In genomic region chr17:66578007-66578406, GRCm38 (mm10) we compare ENCODE assay signal across 9 mouse cellular contexts. TPM values are rescaled to one million over a fixed set of nuclear protein-coding genes. Genes with fewer than 3 reads are reported as not detected.
DNase-seq lines count a peak whose midpoint lies in the region; ATAC-seq lines count a peak whose summit lies in the region.
"Had no signal": no experiment of that assay in that cellular context is flagged by ENCODE, and none has a peak within 500 bp of the region (broad histone marks: within the 10 kb centered on the region; RNA-seq: fewer than 3 reads in every experiment).

No protein-coding gene starts in this region.

- no peaks in the 10 kb centered on the region for H3K4me1 ChIP-seq in embryonic facial prominence, embryonic 14.5 days (ENCODE audit: control insufficient read depth, insufficient read depth, low read length)
- no peaks in the 10 kb centered on the region for H3K4me1 ChIP-seq in intestine, embryonic 16.5 days (ENCODE audit: control insufficient read depth, insufficient read depth, low read length)
- H3K4me1 ChIP-seq in limb, embryonic 10.5 days = no peaks in the 10 kb centered on the region
- H3K4me1 ChIP-seq in neural tube, embryonic 13.5 days (replicated peaks) = peaks cover 7% of the 10 kb centered on the region
- H3K4me1 ChIP-seq: stomach, embryonic 15.5 days had no signal

- no peaks in the 10 kb centered on the region for H3K27me3 ChIP-seq in embryonic facial prominence, embryonic 14.5 days (replicated peaks; ENCODE audit: control insufficient read depth, insufficient read depth, low read length)
- H3K27me3 ChIP-seq in intestine, embryonic 16.5 days (replicated peaks; ENCODE audit: control insufficient read depth, insufficient read depth, low read length) = no peaks in the 10 kb centered on the region
- H3K27me3 ChIP-seq in limb, embryonic 10.5 days (ENCODE audit: low read depth, poor library complexity, severe bottlenecking) = peaks cover 6% of the 10 kb centered on the region; the same call in 1 of the 2 replicates
- H3K27me3 ChIP-seq in neural tube, embryonic 13.5 days = no peaks in the 10 kb centered on the region
- H3K27me3 ChIP-seq: stomach, embryonic 15.5 days had no signal

- H3K4me2 ChIP-seq in embryonic facial prominence, embryonic 14.5 days (ENCODE audit: low read depth, low read length) = no peak overlapping the region
- H3K4me2 ChIP-seq in intestine, embryonic 16.5 days (ENCODE audit: low read depth, low read length) = no peak overlapping the region
- no peak overlapping the region for H3K4me2 ChIP-seq in neural tube, embryonic 13.5 days
- H3K4me2 ChIP-seq: stomach, embryonic 15.5 days had no signal

- H3K4me3 ChIP-seq in embryonic facial prominence, embryonic 14.5 days (ENCODE audit: low read depth, low read length) = no peak overlapping the region
- H3K4me3 ChIP-seq in intestine, embryonic 16.5 days (ENCODE audit: low read length) = no peak overlapping the region
- no peak overlapping the region for H3K4me3 ChIP-seq in limb, embryonic 10.5 days
- H3K4me3 ChIP-seq in neural tube, embryonic 13.5 days = no peak overlapping the region
- H3K4me3 ChIP-seq: stomach, embryonic 15.5 days had no signal

- no peak overlapping the region for H3K9ac ChIP-seq in embryonic facial prominence, embryonic 14.5 days (ENCODE audit: low read depth, low read length)
- H3K9ac ChIP-seq in intestine, embryonic 16.5 days (ENCODE audit: low read depth, low read length) = no peak overlapping the region
- H3K9ac ChIP-seq in neural tube, embryonic 13.5 days = no peak overlapping the region
- H3K9ac ChIP-seq: stomach, embryonic 15.5 days had no signal

- ATAC-seq in embryonic facial prominence, embryonic 14.5 days (ENCODE audit: low read depth) = 0 out of 2 replicates have a peak, but pooled peaks have one; percentile 47
- peak; percentile 77; the same call in 1 of the 2 replicates for ATAC-seq in intestine, embryonic 16.5 days
- peak; percentile 67 for ATAC-seq in neural tube, embryonic 13.5 days (ENCODE audit: low read depth)

- no peak overlapping the region for H3K27ac ChIP-seq in embryonic facial prominence, embryonic 14.5 days (replicated peaks; ENCODE audit: low read depth, low read length)
- H3K27ac ChIP-seq in intestine, embryonic 16.5 days (ENCODE audit: low read length) = no peak overlapping the region
- no peak overlapping the region for H3K27ac ChIP-seq in limb, embryonic 10.5 days
- H3K27ac ChIP-seq in neural tube, embryonic 13.5 days (replicated peaks) = 0 out of 2 replicates have a peak overlapping the region, but pooled peaks have one; percentile 28
- H3K27ac ChIP-seq: stomach, embryonic 15.5 days had no signal

- peak; percentile 14 to 65 for DNase-seq in heart, adult 18-20 months
- DNase-seq in heart, adult 9 months (ENCODE audit: low spot score in 2 of 2) = no peak
- peak; percentile 68 for DNase-seq in adrenal gland, postnatal 14 days
- peak; percentile 69 for DNase-seq in embryonic facial prominence, embryonic 14.5 days (ENCODE audit: low spot score)
- DNase-seq in limb, embryonic 10.5 days (ENCODE audit: low spot score) = peak; percentile 71
- DNase-seq in thymus, postnatal 0 days (ENCODE audit: low spot score) = no peak

- H3K36me3 ChIP-seq in embryonic facial prominence, embryonic 14.5 days (ENCODE audit: control insufficient read depth, insufficient read depth, low read length) = no peaks in the 10 kb centered on the region
- no peaks in the 10 kb centered on the region for H3K36me3 ChIP-seq in intestine, embryonic 16.5 days (ENCODE audit: control insufficient read depth, insufficient read depth, low read length)
- no peaks in the 10 kb centered on the region for H3K36me3 ChIP-seq in limb, embryonic 10.5 days
- H3K36me3 ChIP-seq in neural tube, embryonic 13.5 days = no peaks in the 10 kb centered on the region
- H3K36me3 ChIP-seq: stomach, embryonic 15.5 days had no signal

- H3K9me3 ChIP-seq in embryonic facial prominence, embryonic 14.5 days (ENCODE audit: control insufficient read depth, low read length) = no peaks in the 10 kb centered on the region
- H3K9me3 ChIP-seq in intestine, embryonic 16.5 days (ENCODE audit: control insufficient read depth, low read length) = no peaks in the 10 kb centered on the region
- no peaks in the 10 kb centered on the region for H3K9me3 ChIP-seq in limb, embryonic 10.5 days (replicated peaks)
- H3K9me3 ChIP-seq in neural tube, embryonic 13.5 days = no peaks in the 10 kb centered on the region
- H3K9me3 ChIP-seq: stomach, embryonic 15.5 days had no signal

- 17% methylated on average over 6 of the region's 6 CpGs for WGBS in embryonic facial prominence, embryonic 14.5 days
- 13% methylated on average over 6 of the region's 6 CpGs for WGBS in intestine, embryonic 16.5 days
- 21% methylated on average over 6 of the region's 6 CpGs for WGBS in limb, embryonic 10.5 days
- WGBS in neural tube, embryonic 13.5 days = 16% methylated on average over 6 of the region's 6 CpGs

RNA-seq across cellular contexts. Expression of gene Themis3, which starts 16.4 kb away (rescaled TPM):
- not detected for total RNA-seq in heart, adult 18-20 months (2021)
- not detected in 2 replicates for total RNA-seq in adrenal gland, postnatal 14 days (2021)
- 0.10 TPM in 1 of 2 replicates, not detected in the other for polyA plus RNA-seq in embryonic facial prominence, embryonic 14.5 days (2014; fragmentation: Nextera tagmentation; extraction: Ambion mirVana)
- 4.5 and 9.1 TPM in 2 replicates for polyA plus RNA-seq in intestine, embryonic 16.5 days (2015; fragmentation: Nextera tagmentation; extraction: Ambion mirVana)
- not detected in 2 replicates for polyA plus RNA-seq in limb, embryonic 10.5 days (2016; fragmentation: Nextera tagmentation; extraction: Ambion mirVana)
- polyA plus RNA-seq in neural tube, embryonic 13.5 days (2015; fragmentation: Nextera tagmentation; extraction: Ambion mirVana) = not detected in 2 replicates
- polyA plus RNA-seq in thymus, postnatal 0 days (2015; fragmentation: Nextera tagmentation; extraction: Ambion mirVana) = not detected in 2 replicates

RNA-seq across cellular contexts. Expression of gene Rab12, which starts 58.5 kb away (rescaled TPM):
- 100 to 1,000 TPM; 204 to 226 TPM for total RNA-seq in heart, adult 18-20 months (2021)
- total RNA-seq in adrenal gland, postnatal 14 days (2021) = 97.8 and 99.6 TPM in 2 replicates
- polyA plus RNA-seq in embryonic facial prominence, embryonic 14.5 days (2014; fragmentation: Nextera tagmentation; extraction: Ambion mirVana) = 58.5 and 60.1 TPM in 2 replicates
- polyA plus RNA-seq in intestine, embryonic 16.5 days (2015; fragmentation: Nextera tagmentation; extraction: Ambion mirVana) = 5.2 and 6.1 TPM in 2 replicates
- 27.9 and 32.0 TPM in 2 replicates for polyA plus RNA-seq in limb, embryonic 10.5 days (2016; fragmentation: Nextera tagmentation; extraction: Ambion mirVana)
- 60.9 and 67.1 TPM in 2 replicates for polyA plus RNA-seq in neural tube, embryonic 13.5 days (2015; fragmentation: Nextera tagmentation; extraction: Ambion mirVana)
- 20.8 and 24.9 TPM in 2 replicates for polyA plus RNA-seq in thymus, postnatal 0 days (2015; fragmentation: Nextera tagmentation; extraction: Ambion mirVana)

Comparison
In these comparisons a context has a peak if more than half of its experiments do, and no peak if none do; other contexts are left out.
1. DNase-seq: peak in heart, adult 18-20 months (2 of 2), adrenal gland, postnatal 14 days (single experiment), embryonic facial prominence, embryonic 14.5 days (single experiment) and limb, embryonic 10.5 days (single experiment); none in heart, adult 9 months (0 of 2) and thymus, postnatal 0 days (single experiment).
2. Peak in every context shown above with its lines, with median percentiles within 50 percentile points of each other: ATAC-seq.